Mouse (Mus musculus) liver, embryonic 14.5 days (tissue): ENCODE results near the gene Ttyh2.

Experiments
- CTCF ChIP-seq: IDR thresholded peaks from 2 replicates; pipeline ENCODE4 v1.5.1; 2016; ENCODE audit warnings: antibody characterized with exemption, low read depth, control low read depth
- EP300 ChIP-seq: IDR thresholded peaks from 2 replicates; pipeline ENCODE4 v1.6.1; 2016; ENCODE audit warnings: antibody characterized with exemption, low read depth

- TF ChIP-seq CTCF, result no peak
- no peak for TF ChIP-seq EP300
Measured at GRCm38 (mm10) chr11:114683029-114683721, 7.9 kb downstream of the Ttyh2 start.
